Mouse (Mus musculus): ENCODE measurements around the gene Snapc4. TPM values are rescaled to one million over a fixed set of nuclear protein-coding genes. Genes with fewer than 3 reads are reported as not detected.

Gene Snapc4
- polyA plus RNA-seq, 1 experiment = not detected

GRCm38 (mm10) chr2:26323589-26324325 is 56.7 kb downstream of the Snapc4 start:
- H3K4me1 ChIP-seq (ENCODE audit: control insufficient read depth, insufficient read depth, low read length) = peaks cover 38% of the 10 kb centered on the region
- H3K27ac ChIP-seq (ENCODE audit: insufficient read depth, low read depth, low read length) = no peak overlapping the region
- 90% methylated on average over 13 of the region's 13 CpGs for WGBS
- TF ChIP-seq CTCF (IDR thresholded peaks at IDR 0.05; ENCODE audit: insufficient read depth, low read depth, low read length) (no peak), POLR2A (IDR thresholded peaks at IDR 0.05; ENCODE audit: insufficient read depth, low read depth, low read length) (no peak)
- no peak overlapping the region for H3K4me3 ChIP-seq (ENCODE audit: insufficient read depth, low read depth, low read length)

DNA sequence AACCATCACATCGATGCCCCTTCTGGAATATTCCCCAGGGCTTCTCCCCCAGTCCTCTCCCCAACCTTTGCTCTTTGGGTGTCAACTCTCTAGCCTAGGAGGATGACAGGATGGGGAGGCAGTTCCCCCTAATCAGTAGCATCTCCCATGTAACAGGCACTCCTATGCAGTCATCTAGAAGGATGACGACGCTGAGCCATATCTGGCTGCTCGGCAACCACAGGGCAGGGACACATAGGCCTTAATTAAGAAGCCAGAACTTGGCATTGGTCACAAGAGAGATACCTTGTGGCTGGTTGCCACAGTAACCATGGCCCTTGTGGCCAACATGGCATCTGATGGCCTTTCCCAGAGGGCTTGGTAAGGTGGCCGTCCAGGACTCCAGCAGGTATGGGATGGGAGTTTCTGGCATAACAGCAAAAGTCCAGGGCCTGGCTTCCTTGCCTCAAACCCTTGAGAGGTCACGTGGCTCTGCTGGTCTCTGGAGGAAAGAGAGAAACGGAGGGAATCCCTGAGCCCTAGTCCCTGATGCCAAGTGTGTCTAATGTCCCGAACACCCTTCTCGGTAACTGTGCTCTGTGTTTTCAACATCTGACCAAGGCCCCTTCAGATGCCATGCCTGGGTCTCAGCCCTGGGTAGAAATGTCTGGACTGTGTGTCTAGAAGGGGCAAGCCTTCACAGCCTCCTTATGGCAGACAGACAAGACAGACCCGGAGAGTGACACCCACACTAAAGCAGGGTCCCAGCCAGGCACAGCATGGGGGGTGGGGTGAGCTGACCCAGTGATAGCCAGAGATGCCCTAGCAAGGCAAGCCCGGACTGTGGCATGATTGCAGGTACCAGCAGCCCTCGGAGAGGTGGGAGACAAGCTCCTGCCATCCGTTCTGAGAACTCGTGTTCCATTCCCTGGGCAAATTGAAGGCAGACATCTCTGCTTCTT is 59.9 kb downstream of the Snapc4 start:
- Histone ChIP-seq H3K27ac (ENCODE audit: insufficient read depth, low read depth, low read length) (no peak overlapping the region), H3K4me3 (ENCODE audit: insufficient read depth, low read depth, low read length) (no peak overlapping the region), H3K4me1 (ENCODE audit: control insufficient read depth, insufficient read depth, low read length) (peaks cover 62% of the 10 kb centered on the region)
- TF ChIP-seq CTCF (IDR thresholded peaks at IDR 0.05; ENCODE audit: insufficient read depth, low read depth, low read length) (no peak), POLR2A (IDR thresholded peaks at IDR 0.05; ENCODE audit: insufficient read depth, low read depth, low read length) (no peak)
- WGBS = 69% methylated on average over 14 of the region's 14 CpGs

DNA sequence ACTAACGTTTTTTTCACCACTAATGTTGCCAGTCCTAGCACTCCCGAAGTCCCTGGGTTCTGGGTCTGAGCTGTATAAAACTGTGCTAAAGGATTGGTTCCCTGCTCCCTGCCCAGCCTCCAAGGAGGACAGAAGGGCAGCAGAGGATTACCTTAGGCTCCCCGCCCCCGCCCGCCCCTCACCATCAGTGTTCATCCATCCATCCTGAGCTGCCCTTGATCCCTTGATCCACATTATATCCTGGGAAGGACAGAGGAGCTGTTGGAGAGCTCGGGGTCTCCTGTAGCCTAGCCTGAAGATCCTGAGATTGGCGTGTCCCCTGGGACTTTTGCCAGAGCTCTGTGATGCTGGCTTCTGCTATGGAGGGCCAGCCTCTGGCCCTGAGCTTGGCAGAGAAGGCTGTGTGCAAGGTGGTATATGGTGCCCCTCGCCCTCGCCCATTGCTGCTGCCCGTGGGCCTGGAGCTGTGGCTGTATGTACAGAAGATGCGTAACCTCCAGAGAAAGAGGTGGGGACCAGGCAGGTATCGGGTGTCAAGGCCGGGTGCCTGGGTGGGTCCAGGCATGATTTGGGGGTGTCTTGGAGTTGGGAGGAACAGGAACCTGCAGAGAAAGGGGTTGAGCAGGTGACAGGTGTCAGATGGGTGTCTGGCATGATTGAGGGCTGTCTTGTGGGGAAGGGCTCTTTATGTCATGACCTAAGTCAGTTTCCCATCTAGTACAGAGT is 60.8 kb downstream of the Snapc4 start:
- Histone ChIP-seq H3K27ac (ENCODE audit: insufficient read depth, low read depth, low read length) (no peak overlapping the region), H3K4me1 (ENCODE audit: control insufficient read depth, insufficient read depth, low read length) (peaks cover 61% of the 10 kb centered on the region), H3K4me3 (ENCODE audit: insufficient read depth, low read depth, low read length) (no peak overlapping the region)
- WGBS = 83% methylated on average over 13 of the region's 13 CpGs
- no peak for TF ChIP-seq CTCF (IDR thresholded peaks at IDR 0.05; ENCODE audit: insufficient read depth, low read depth, low read length)
- no peak for TF ChIP-seq POLR2A (IDR thresholded peaks at IDR 0.05; ENCODE audit: insufficient read depth, low read depth, low read length)

- Histone ChIP-seq H3K4me1 (ENCODE audit: control insufficient read depth, insufficient read depth, low read length) (peaks cover 60% of the 10 kb centered on the region), H3K4me3 (ENCODE audit: insufficient read depth, low read depth, low read length) (no peak overlapping the region)
- WGBS = 77% methylated on average over 9 of the region's 9 CpGs
Observed at GRCm38 (mm10) chr2:26319109-26319508, 61.3 kb downstream of the Snapc4 start.

DNA sequence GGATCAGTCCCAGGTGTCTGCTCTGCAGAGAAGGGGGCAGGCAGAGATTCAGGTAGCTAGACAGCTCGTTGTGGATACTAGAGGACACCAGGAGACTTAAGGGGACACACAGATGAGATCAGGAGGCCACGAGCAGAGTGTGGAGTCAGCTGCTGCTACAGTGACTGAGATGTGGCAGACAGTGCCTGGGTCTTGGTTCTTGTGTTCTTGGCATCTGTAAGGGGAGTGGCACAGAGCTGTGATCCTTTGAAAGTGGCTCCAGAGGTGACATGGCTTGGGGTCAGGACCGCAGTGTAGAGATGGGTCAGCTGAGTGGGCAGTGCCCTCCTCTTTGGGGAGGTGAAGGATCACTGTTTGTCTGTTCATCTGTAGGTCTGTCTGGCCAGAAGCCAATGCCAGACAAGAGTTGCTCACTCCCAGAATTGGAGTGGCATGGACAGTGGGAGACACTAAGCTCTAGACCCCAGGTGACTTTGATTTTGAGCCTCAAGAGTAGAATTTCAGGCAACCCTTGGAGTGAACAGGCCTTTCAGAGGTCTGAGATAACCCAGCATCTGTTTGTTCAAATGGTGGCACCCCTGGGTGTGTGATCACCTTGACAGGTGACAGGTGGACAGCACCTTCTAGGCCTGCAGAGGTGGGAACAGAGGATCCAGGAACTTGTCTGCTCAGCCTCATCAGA is 62.3 kb downstream of the Snapc4 start:
- TF ChIP-seq CTCF (IDR thresholded peaks at IDR 0.05; ENCODE audit: insufficient read depth, low read depth, low read length) = no peak
- TF ChIP-seq POLR2A (IDR thresholded peaks at IDR 0.05; ENCODE audit: insufficient read depth, low read depth, low read length) = no peak
- 79% methylated on average over 3 of the region's 3 CpGs for WGBS
- Histone ChIP-seq H3K4me1 (ENCODE audit: control insufficient read depth, insufficient read depth, low read length) (peaks cover 60% of the 10 kb centered on the region), H3K4me3 (ENCODE audit: insufficient read depth, low read depth, low read length) (no peak overlapping the region), H3K27ac (ENCODE audit: insufficient read depth, low read depth, low read length) (no peak overlapping the region)

More at GRCm38 (mm10) chr2:26319109-26319508, 61.3 kb downstream of the Snapc4 start:
- no peak overlapping the region for H3K27ac ChIP-seq (ENCODE audit: insufficient read depth, low read depth, low read length)
- TF ChIP-seq CTCF (IDR thresholded peaks at IDR 0.05; ENCODE audit: insufficient read depth, low read depth, low read length) (no peak), POLR2A (IDR thresholded peaks at IDR 0.05; ENCODE audit: insufficient read depth, low read depth, low read length) (no peak)

DNA sequence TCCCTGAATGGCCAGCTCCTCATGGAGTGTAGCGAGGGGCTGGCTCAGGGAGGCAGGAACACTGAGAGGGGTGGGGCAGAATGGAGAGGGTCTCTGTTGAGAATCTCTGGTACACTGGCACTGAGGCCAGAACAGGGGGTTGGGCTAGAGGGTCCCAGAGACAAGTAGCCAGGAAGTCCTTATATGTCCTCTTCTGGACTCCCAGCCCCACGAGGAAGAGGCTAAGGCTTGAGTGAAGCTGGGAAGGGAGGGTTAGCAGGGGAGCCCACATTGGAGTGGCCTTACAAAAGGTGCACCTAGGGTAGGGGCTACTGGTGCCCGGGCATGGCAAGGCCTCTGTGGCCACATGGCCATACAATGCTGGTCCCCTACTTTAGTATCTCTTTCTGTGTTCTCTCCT is 63.1 kb downstream of the Snapc4 start:
- WGBS = 61% methylated on average over 3 of the region's 3 CpGs
- peaks cover 60% of the 10 kb centered on the region for H3K4me1 ChIP-seq (ENCODE audit: control insufficient read depth, insufficient read depth, low read length)
- TF ChIP-seq POLR2A (IDR thresholded peaks at IDR 0.05; ENCODE audit: insufficient read depth, low read depth, low read length) (no peak), CTCF (IDR thresholded peaks at IDR 0.05; ENCODE audit: insufficient read depth, low read depth, low read length) (no peak)
- H3K27ac ChIP-seq (ENCODE audit: insufficient read depth, low read depth, low read length) = no peak overlapping the region
- H3K4me3 ChIP-seq (ENCODE audit: insufficient read depth, low read depth, low read length) = no peak overlapping the region

DNA sequence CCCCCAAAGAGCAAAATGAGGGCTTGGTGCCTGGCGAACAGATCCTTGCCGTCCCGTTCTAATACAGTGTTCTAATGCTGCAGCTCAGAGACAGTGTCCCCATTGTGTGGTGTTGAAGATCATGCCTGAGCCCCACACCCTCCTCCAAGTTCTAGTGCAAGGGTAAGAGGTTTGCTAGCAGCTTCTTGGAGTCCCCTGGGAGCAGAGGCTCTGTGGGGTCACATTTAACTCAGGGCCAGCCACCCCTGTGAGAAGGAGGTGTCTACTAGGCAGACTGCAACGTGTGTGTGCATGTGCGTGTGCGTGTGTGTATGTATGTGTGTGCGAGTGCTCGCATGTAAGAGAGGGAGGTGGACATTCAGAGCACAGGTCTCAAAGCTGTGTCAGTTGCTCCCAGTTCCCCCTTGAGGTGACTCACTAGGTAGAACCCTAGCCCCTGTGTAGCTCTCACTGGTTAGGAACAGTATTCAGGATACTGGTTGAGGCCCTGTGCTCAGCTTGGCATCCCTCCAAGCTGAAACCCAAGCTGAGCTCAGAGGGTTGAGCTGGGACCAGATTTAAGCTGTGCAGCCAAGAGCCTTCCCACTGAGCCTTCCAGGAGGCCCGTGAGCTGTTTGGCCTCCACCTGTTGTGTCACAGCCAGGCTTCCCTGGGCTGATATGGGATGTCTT is 63.7 kb downstream of the Snapc4 start:
- H3K4me1 ChIP-seq (ENCODE audit: control insufficient read depth, insufficient read depth, low read length) = peaks cover 60% of the 10 kb centered on the region
- 19% methylated on average over 9 of the region's 9 CpGs for WGBS
- H3K27ac ChIP-seq (ENCODE audit: insufficient read depth, low read depth, low read length) = peak overlapping the region; percentile 83
- no peak for TF ChIP-seq CTCF (IDR thresholded peaks at IDR 0.05; ENCODE audit: insufficient read depth, low read depth, low read length)
- TF ChIP-seq POLR2A (IDR thresholded peaks at IDR 0.05; ENCODE audit: insufficient read depth, low read depth, low read length) = no peak
- H3K4me3 ChIP-seq (ENCODE audit: insufficient read depth, low read depth, low read length) = peak overlapping the region; percentile 85

DNA sequence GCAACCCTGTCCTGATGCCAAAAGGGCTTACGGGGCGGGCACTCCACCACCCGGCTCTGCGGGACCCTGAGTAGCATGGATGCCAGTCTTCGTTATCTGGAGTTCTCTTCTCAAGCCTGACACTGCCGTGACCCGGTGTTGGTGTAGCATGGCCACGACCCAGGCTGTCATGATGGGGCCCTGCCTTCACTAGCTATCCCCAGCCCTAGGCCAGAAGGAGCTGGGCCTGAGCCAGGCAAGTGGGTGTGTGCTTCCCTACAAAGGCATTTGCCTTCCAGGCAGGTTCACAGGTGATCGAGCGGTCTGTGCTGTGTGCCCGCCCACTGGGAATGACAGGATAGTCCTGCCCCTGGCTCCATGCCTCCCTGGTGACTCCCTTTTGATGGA is 64.5 kb downstream of the Snapc4 start:
- Histone ChIP-seq H3K4me1 (ENCODE audit: control insufficient read depth, insufficient read depth, low read length) (peaks cover 59% of the 10 kb centered on the region), H3K4me3 (ENCODE audit: insufficient read depth, low read depth, low read length) (peak overlapping the region; percentile 85), H3K27ac (ENCODE audit: insufficient read depth, low read depth, low read length) (peak overlapping the region; percentile 83)
- WGBS = under 1% methylated on average over 11 of the region's 11 CpGs
- TF ChIP-seq CTCF (IDR thresholded peaks at IDR 0.05; ENCODE audit: insufficient read depth, low read depth, low read length) = no peak
- TF ChIP-seq POLR2A (IDR thresholded peaks at IDR 0.05; ENCODE audit: insufficient read depth, low read depth, low read length) = no peak

All from olfactory bulb, adult 2 months (tissue).